Mouse (Mus musculus) olfactory bulb, adult 2 months (tissue): ENCODE data around the gene Ptk7.

Experiments
- CTCF ChIP-seq: fragments of 200-500 bp; IDR thresholded peaks from 2 replicates; pipeline ENCODE4 v1.5.1; 2012; ENCODE audit warnings: low read depth, mild to moderate bottlenecking, low read length, moderate library complexity; ENCODE audit not compliant: insufficient read depth
- POLR2A ChIP-seq: fragments of 200-500 bp; IDR thresholded peaks from 2 replicates; pipeline ENCODE4 v1.6.1; 2012; ENCODE audit warnings: mild to moderate bottlenecking, low read depth, low read length, moderate library complexity; ENCODE audit not compliant: insufficient read depth

DNA sequence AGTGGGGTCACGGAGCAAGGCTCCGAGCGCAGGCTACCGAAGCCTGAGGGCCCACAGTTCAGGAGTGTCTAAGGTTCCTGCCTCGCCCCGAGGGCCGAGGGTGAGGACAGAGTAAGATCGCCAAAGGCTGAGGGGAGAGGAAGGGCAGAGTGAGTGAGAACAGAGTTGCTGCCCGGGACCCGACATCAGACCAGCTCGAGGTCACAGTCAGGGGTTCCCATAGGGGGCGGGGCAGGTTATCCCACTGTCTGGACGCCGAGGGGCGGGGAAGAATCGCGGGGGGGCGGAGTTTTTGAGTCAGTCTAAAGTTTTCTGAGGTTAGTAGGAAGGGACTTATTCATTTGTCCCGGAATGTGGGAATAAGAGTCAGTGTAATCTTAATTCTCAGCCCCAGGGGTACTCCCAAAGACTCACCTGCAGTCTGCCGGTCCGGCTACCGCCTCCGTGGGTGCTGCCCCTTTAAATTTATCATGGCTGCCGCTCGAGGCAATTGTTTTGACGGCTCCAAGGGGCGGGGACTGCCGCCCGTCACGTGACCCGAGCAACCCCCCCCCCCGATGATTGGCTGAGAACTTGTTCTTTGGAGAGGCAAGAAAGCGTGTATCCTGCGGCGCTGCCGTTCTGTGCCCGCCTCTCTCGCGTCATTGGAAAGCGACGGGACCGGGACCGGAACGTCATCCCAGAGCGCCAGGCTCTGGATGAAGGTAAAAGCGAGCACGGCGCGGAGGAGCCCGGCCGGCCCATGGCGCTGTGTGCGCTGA, 16.4 kb upstream of the Ptk7 start, which contains the start of the genes Klc4 and Mrpl2:
- no peak for TF ChIP-seq CTCF
- peak; percentile 95 for TF ChIP-seq POLR2A
